Mouse (Mus musculus): ENCODE measurements around the gene Pabpc6.

- no peak for TF ChIP-seq CTCF (IDR thresholded peaks at IDR 0.05; ENCODE audit: low read depth)
- TF ChIP-seq EP300 (IDR thresholded peaks at IDR 0.05; ENCODE audit: low read depth), result no peak
Observed at GRCm38 (mm10) chr17:9632579-9633252, 36.8 kb downstream of the Pabpc6 start.

Measured in liver, postnatal 0 days (tissue).